Mouse (Mus musculus) megakaryocyte progenitor cell, adult 5-6 weeks (primary cell): ENCODE data around the gene Abcb10. TPM values are rescaled to one million over a fixed set of nuclear protein-coding genes. Genes with fewer than 3 reads are reported as not detected.
"Not testable (repeated sequence)": the region's sequence is repeated elsewhere in the genome, so short reads cannot be mapped to it uniquely, and the experiment has no call there.

Experiments used
- ATAC-seq: replicated peaks from 2 replicates; pipeline ENCODE4 v1.8.0; 2016; ENCODE audit warnings: mild to moderate bottlenecking, moderate TSS enrichment, inconsistent platforms; ENCODE audit not compliant: poor library complexity
- total RNA-seq, 2 experiments: library from RNA; stranded (forward) in 1 of 2; stranded (reverse) in 1 of 2; fragments of 157-497, 149-512 nt in 1 of 2; fragments of 200-1000 nt in 1 of 2; gene quantifications; 2 replicates each; pipeline versions ENCODE4 v1.2.3 to v1.2.4; 2015 to 2017

The Abcb10 gene
- total RNA-seq, 2 experiments from 2014 or later, result 15.5 to 25.0 TPM

GRCm38 (mm10) chr8:123982291-123982793, 580 bp downstream of the Abcb10 start:
- no peak; the same call in 1 of the 2 replicates for ATAC-seq

DNA sequence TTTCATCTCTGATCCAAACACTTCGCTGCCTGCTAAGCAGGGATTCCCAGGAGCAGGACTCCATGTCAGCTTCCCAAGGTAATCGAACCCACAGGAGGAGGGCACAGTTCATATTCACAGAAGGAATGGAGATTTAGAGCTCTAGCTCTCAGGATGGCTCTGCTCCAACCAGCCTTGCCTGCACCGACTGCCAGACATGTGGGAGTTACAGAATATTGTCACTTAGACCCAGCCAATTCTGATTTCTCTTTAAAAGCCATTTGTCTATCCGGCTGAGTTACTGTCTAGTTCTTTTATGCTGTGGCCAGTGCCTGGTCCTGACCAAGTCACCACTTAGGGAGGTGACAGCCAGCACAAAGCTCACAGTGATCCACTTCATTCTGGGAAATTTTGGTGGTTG, 1.2 kb downstream of the Abcb10 start:
- ATAC-seq, result no peak

GRCm38 (mm10) chr8:123980239-123980638, 2.7 kb downstream of the Abcb10 start:
- no peak; the same call in 1 of the 2 replicates for ATAC-seq

GRCm38 (mm10) chr8:123978926-123979325, 4.0 kb downstream of the Abcb10 start:
- peak; percentile 63 for ATAC-seq

DNA sequence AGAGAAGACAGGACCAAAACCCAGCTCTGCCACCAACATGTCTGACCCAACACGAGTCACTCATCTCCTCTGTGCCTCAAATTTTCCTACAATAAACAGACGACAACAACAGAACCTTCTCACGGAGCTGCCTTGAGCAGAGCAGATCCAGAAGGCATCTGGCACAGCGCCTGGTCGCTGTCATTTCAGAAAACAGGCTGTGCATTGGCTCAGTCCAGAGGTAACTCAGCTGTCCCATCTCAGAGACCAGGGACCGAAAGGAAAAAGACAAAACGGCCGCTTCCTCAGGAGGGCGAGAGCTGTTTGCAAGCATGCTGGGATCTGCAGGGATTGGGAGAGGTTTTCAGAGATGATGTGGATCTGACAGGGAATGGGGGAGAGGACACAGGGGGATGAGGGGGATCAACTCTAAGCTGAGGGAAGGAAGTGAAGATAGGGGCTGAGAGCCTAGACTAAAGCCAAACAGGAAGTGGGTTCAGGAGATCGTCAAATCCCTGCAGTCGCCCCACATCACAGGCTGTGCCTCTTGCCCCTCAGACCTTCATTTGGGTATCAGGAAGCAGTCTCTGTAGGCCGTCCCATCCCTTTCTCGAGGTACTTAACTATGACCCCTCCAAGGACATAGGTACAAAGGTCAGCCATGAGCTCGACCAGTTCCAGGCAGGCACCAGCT, 4.6 kb downstream of the Abcb10 start:
- peak; percentile 2; the same call in 1 of the 2 replicates for ATAC-seq

- no peak for ATAC-seq
These were observed 5.4 kb downstream of the Abcb10 start for GRCm38 (mm10) chr8:123977499-123977898.

DNA sequence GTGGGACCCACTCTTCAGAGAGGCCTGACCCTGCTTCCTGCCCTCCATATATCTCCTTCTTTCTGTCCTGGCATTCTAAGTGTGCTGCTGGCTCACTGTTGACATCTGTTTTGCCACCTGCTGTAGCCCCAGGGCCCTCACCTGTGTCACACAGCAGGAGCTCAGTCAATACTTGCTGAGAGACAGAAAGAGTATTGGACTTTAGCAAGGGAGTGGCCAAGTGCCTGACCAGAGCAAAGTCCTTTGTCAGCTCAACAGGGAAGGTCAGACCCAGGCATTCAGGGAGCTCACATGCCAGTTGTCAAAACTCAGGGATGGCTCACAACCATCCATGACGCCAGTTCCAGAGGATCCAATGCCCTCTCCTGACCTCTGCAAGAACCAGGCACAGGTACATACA, 9.4 kb downstream of the Abcb10 start:
- no peak for ATAC-seq

DNA sequence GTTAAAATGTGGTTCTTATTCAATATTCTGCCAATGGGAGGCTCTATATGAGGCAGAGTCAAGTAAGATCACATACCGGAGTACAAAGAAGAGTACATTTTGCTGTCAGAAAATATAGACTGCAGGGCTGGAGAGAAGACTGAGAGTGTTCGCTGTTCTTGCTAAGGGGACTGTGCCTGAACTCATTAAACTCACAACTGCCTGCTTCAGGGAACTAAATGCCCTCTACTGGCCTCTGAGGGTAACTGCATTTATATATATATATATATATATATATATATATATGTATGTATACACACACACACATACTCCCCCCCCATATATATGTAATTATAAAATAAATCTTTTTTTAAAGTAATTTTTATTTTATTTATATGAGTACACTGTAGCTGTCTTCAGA, 16.0 kb downstream of the Abcb10 start:
- ATAC-seq, result peak; percentile 74

GRCm38 (mm10) chr8:123961371-123961770, 21.6 kb downstream of the Abcb10 start:
- no peak for ATAC-seq

GRCm38 (mm10) chr8:123960556-123960955, 22.4 kb downstream of the Abcb10 start:
- not testable (repeated sequence) for ATAC-seq

DNA sequence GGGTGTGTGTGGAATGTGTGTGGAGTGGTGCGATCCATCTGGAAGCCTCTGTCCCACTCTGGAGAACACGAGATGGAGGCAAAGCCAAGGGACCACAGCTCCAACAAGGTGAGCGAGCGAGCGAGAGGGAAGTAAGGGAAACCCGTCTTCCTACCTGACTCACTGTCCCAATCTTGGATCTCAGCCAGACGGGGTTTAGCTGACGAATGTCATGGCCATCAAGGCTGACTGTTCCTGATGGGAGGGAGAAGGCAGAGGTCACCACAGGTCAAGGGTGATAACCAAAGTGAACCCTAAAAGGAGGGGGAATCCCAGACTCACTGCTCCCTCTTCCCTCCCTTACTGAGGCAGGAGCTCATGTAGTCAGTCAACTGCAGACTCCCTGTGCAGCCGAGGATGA, 22.9 kb downstream of the Abcb10 start:
- ATAC-seq, result no peak

DNA sequence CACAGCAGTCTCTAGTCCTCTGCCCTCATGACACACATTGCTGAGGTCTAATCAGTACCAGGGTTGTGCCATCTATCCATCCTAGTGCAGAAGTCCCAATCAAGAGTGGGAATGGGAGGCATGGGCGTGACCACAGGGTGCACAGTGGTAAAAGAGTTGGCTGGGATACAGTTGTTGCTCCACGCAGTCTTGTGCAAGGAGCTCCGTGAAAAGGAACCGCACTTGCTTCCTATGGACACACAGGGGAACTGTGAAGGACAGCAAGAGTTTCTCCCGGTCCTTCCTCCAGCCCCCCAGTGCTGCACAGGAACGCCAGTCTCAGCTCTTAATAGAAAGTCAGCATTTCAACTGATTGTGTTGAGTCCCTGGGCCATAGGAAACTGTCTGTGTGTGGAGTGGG, 23.4 kb downstream of the Abcb10 start:
- peak; percentile 63; the same call in 1 of the 2 replicates for ATAC-seq

DNA sequence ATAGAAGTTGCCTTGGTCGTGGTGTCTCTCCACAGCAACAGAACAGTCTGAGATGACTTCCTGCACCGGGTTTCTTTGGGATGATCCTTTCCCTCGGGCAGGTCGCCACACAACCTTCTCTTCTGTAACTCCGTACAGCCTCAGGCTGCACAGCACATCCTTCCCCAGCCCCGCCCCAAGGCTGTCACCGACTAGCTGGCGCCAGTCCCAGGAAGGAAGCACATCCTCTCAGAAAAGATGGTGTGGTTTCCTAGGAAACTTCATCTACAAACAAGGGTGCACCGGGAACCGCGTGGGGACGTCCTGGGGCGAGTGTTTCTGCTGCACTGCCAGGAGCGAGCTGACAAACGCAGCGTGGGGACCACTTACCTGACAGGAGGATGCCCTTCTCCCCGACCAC, 24.8 kb downstream of the Abcb10 start:
- no peak for ATAC-seq

DNA sequence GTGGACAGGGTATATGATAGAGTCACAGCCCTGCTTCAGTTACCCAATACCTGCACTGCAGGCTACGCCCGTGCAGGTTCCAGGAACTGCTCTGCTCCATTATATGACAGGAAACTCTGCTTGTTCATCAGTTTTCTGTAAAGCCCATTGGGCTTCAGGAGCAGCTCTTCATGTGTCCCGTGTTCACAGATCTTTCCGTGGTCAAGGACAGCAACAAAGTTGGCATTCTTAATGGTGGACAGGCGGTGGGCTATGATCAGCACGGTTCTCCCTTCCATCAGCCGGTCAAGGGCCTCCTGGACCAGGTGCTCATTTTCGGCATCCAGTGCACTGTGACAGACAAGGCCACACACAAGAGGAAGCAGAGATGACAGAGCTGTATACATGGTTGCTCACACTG, 28.7 kb downstream of the Abcb10 start:
- no peak for ATAC-seq

DNA sequence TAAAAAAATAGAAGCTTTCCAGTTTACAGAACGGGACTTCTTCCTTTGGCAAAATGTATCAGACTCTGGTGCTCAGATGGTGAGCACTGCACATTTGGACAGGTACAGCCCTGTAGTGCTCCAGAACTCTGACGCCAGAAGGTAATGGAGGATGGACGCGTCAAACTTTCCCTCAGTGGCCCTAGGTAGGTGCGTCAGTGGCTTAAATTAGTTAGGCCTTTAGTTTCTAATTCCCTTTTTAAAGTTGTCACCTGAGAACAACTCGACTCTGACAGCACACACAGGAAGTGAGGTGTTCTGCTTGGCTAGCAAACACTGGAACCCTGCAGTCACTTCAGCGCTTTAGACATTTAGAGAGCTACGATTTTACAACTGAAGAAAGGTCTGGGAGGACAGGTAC, 29.2 kb downstream of the Abcb10 start:
- ATAC-seq, result no peak

DNA sequence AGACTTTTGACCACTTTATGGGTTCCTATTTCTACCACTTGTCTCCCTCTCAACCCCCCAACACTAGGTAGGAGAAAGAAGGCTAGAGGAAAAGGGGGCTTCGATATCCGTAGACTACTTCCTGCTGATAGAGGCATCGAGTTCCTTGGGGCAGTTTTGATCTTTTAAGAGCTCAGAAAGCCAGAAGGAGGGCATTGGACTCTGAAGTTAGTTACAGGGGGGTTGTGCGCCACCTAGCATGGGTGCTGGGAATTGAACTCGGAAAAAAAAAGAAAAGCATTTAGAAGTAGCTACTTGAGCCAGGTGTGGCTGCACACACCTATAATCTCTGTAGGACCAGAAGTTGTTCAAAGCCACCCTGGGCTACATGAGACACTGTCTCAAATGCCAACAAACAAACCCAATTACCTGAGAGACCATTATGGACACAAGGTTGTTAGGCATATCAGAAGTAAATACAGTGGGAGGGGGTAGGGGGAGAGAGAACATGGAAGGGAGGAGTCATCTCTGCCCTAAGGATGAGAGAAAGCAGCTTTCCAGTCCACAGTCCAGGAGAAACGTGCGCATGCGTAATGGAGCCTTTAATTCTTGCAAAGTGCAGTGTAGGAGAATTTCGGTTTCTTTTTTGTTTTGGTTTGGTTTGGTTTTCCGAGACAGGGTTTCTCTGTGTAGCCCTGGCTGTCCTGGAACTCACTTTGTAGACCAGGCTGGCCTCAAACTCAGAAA, 32.7 kb downstream of the Abcb10 start:
- ATAC-seq, result peak; percentile 66

DNA sequence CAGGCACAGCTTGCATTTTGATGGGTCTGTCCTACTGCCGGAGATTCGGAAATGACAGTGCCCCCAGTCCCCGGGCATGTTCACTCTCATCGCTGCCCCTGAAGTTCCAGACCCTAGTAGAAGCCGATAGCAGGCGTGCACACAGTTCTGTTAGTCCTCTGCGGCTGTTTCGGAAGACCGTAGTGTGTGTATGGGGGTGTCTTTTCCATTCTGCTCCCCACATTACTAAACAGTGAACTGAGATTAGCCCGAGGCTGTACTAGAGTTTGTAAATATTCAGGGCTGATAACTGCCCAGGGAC, 33.3 kb downstream of the Abcb10 start:
- no peak for ATAC-seq

GRCm38 (mm10) chr8:123948942-123949685, 33.8 kb downstream of the Abcb10 start, which contains the start of gene Nup133:
Gene Nup133, minus strand, starts transcription at chr8:123949265.
- peak; percentile 95 for ATAC-seq

DNA sequence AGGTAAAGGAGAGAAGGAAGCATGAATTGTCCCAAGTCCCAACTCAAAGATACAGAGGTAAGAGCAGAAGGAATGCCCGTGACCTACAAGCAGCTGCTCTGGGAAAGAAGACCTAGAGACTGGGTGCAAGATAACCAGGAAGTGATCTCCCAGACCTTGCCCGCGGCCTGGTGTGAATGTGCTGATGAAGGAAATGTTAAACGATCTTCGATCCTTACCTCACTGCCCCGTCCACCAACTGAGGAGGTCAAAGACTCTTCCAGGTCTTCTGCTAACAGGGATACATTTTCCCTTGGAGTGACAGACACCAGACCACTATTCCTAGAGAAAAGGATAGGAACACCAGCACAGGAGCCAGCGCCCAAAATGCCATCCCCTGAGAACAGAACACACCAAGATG, 53.9 kb downstream of the Abcb10 start:
- no peak for ATAC-seq

GRCm38 (mm10) chr8:123925671-123926070, 57.3 kb downstream of the Abcb10 start:
- ATAC-seq, result no peak

- peak; percentile 99 for ATAC-seq
These were observed 58.2 kb downstream of the Abcb10 start for GRCm38 (mm10) chr8:123924719-123925118.

GRCm38 (mm10) chr8:123914635-123915034, 68.3 kb downstream of the Abcb10 start:
- ATAC-seq, result no peak
